Mouse (Mus musculus): Measurements from ENCODE around the gene Macf1. TPM values are rescaled to one million over a fixed set of nuclear protein-coding genes. Genes with fewer than 3 reads are reported as not detected.
A peak's percentile ranks its signal among the peaks of the same experiment; 100 is the strongest.

Gene Macf1
- polyA plus RNA-seq, 1 experiment from 2014 or later: 69.9 TPM

- peak overlapping the region; percentile 74 for H3K9ac ChIP-seq
- H3K27ac ChIP-seq (ENCODE audit: poor library complexity, severe bottlenecking): peak overlapping the region; percentile 99
- H3K4me1 ChIP-seq (replicated peaks): peaks cover 40% of the 10 kb centered on the region
- peak; percentile 65; the same call in 1 of the 2 replicates for ATAC-seq (ENCODE audit: insufficient number of reproducible peaks, low FRiP score)
- WGBS: 0% methylated on average over 7 of the region's 7 CpGs
- H3K9me3 ChIP-seq (replicated peaks): no peaks in the 10 kb centered on the region
- no peaks in the 10 kb centered on the region for H3K36me3 ChIP-seq
- H3K4me2 ChIP-seq: peak overlapping the region; percentile 73
- H3K27me3 ChIP-seq (replicated peaks): no peaks in the 10 kb centered on the region
- peak overlapping the region; percentile 47 for H3K4me3 ChIP-seq
These were observed 112.3 kb downstream of the Macf1 start for GRCm38 (mm10) chr4:123571869-123572268.

- Histone ChIP-seq H3K4me3 (peak overlapping the region; percentile 38), H3K27me3 (replicated peaks) (no peaks in the 10 kb centered on the region), H3K9ac (peak overlapping the region; percentile 65), H3K9me3 (replicated peaks) (no peaks in the 10 kb centered on the region), H3K4me2 (peak overlapping the region; percentile 66), H3K27ac (ENCODE audit: poor library complexity, severe bottlenecking) (peak overlapping the region; percentile 99), H3K4me1 (replicated peaks) (peaks cover 62% of the 10 kb centered on the region), H3K36me3 (no peaks in the 10 kb centered on the region)
- peak; percentile 63 for ATAC-seq (ENCODE audit: insufficient number of reproducible peaks, low FRiP score)
- WGBS: 2% methylated on average over 7 of the region's 7 CpGs
These were observed 118.8 kb downstream of the Macf1 start for GRCm38 (mm10) chr4:123565291-123565861.

GRCm38 (mm10) chr4:123564051-123564791, 119.9 kb downstream of the Macf1 start:
- Histone ChIP-seq H3K4me3 (peak overlapping the region; percentile 38), H3K9me3 (replicated peaks) (no peaks in the 10 kb centered on the region), H3K4me2 (peak overlapping the region; percentile 66), H3K27ac (ENCODE audit: poor library complexity, severe bottlenecking) (peak overlapping the region; percentile 99), H3K27me3 (replicated peaks) (no peaks in the 10 kb centered on the region), H3K36me3 (no peaks in the 10 kb centered on the region), H3K4me1 (replicated peaks) (peaks cover 65% of the 10 kb centered on the region), H3K9ac (peak overlapping the region; percentile 65)
- ATAC-seq (ENCODE audit: insufficient number of reproducible peaks, low FRiP score): 0 out of 2 replicates have a peak, but pooled peaks have one; percentile 51
- WGBS: 29% methylated on average over 6 of the region's 6 CpGs

- WGBS: 40% methylated on average over 3 of the region's 3 CpGs
- H3K27me3 ChIP-seq (replicated peaks): no peaks in the 10 kb centered on the region
- peak overlapping the region; percentile 99 for H3K27ac ChIP-seq (ENCODE audit: poor library complexity, severe bottlenecking)
- H3K9me3 ChIP-seq (replicated peaks): no peaks in the 10 kb centered on the region
- peak overlapping the region; percentile 23; the same call in 1 of the 2 replicates for H3K4me3 ChIP-seq
- no peak overlapping the region for H3K9ac ChIP-seq
- ATAC-seq (ENCODE audit: insufficient number of reproducible peaks, low FRiP score): no peak
- H3K36me3 ChIP-seq: 0 out of 2 replicates have a peak, but pooled peaks cover 6% of the 10 kb centered on the region
- peaks cover 53% of the 10 kb centered on the region for H3K4me1 ChIP-seq (replicated peaks)
- H3K4me2 ChIP-seq: peak overlapping the region; percentile 66
These were observed 121.9 kb downstream of the Macf1 start for GRCm38 (mm10) chr4:123562177-123562815.

- Histone ChIP-seq H3K36me3 (0 out of 2 replicates have a peak, but pooled peaks cover 6% of the 10 kb centered on the region), H3K27me3 (replicated peaks) (no peaks in the 10 kb centered on the region), H3K4me3 (no peak overlapping the region), H3K9me3 (replicated peaks) (no peaks in the 10 kb centered on the region), H3K27ac (ENCODE audit: poor library complexity, severe bottlenecking) (peak overlapping the region; percentile 99; the same call in 1 of the 2 replicates), H3K4me2 (no peak overlapping the region), H3K4me1 (replicated peaks) (peaks cover 53% of the 10 kb centered on the region), H3K9ac (no peak overlapping the region)
- WGBS: 89% methylated on average over 4 of the region's 4 CpGs
- ATAC-seq (ENCODE audit: insufficient number of reproducible peaks, low FRiP score): no peak
These were observed 123.3 kb downstream of the Macf1 start for GRCm38 (mm10) chr4:123560896-123561295.

- Histone ChIP-seq H3K4me1 (replicated peaks) (peaks cover 52% of the 10 kb centered on the region), H3K36me3 (0 out of 2 replicates have a peak, but pooled peaks cover 6% of the 10 kb centered on the region), H3K9me3 (replicated peaks) (no peaks in the 10 kb centered on the region), H3K27ac (ENCODE audit: poor library complexity, severe bottlenecking) (no peak overlapping the region), H3K4me2 (no peak overlapping the region), H3K4me3 (no peak overlapping the region), H3K9ac (no peak overlapping the region), H3K27me3 (replicated peaks) (no peaks in the 10 kb centered on the region)
- no peak for ATAC-seq (ENCODE audit: insufficient number of reproducible peaks, low FRiP score)
- 87% methylated on average over 2 of the region's 2 CpGs for WGBS
These were observed 125.7 kb downstream of the Macf1 start for GRCm38 (mm10) chr4:123558496-123558895.

- H3K9ac ChIP-seq: no peak overlapping the region
- H3K4me1 ChIP-seq (replicated peaks): peaks cover 47% of the 10 kb centered on the region
- no peak overlapping the region for H3K4me2 ChIP-seq
- H3K27ac ChIP-seq (ENCODE audit: poor library complexity, severe bottlenecking): peak overlapping the region; percentile 8; the same call in 1 of the 2 replicates
- no peak overlapping the region for H3K4me3 ChIP-seq
- H3K9me3 ChIP-seq (replicated peaks): no peaks in the 10 kb centered on the region
- no peak for ATAC-seq (ENCODE audit: insufficient number of reproducible peaks, low FRiP score)
- H3K36me3 ChIP-seq: 0 out of 2 replicates have a peak, but pooled peaks cover 6% of the 10 kb centered on the region
- no peaks in the 10 kb centered on the region for H3K27me3 ChIP-seq (replicated peaks)
These were observed 128.9 kb downstream of the Macf1 start for GRCm38 (mm10) chr4:123555251-123555650.

GRCm38 (mm10) chr4:123552689-123553088, 131.5 kb downstream of the Macf1 start:
- WGBS: 8% methylated on average over 3 of the region's 3 CpGs
- Histone ChIP-seq H3K27me3 (replicated peaks) (no peaks in the 10 kb centered on the region), H3K4me1 (replicated peaks) (peaks cover 48% of the 10 kb centered on the region), H3K9ac (no peak overlapping the region), H3K27ac (ENCODE audit: poor library complexity, severe bottlenecking) (peak overlapping the region; percentile 75), H3K9me3 (replicated peaks) (no peaks in the 10 kb centered on the region), H3K36me3 (peaks cover 13% of the 10 kb centered on the region), H3K4me3 (no peak overlapping the region), H3K4me2 (peak overlapping the region; percentile 39)
- peak; percentile 69; the same call in 1 of the 2 replicates for ATAC-seq (ENCODE audit: insufficient number of reproducible peaks, low FRiP score)

- no peak overlapping the region for H3K27ac ChIP-seq (ENCODE audit: poor library complexity, severe bottlenecking)
- H3K36me3 ChIP-seq: peaks cover 28% of the 10 kb centered on the region
- no peaks in the 10 kb centered on the region for H3K9me3 ChIP-seq (replicated peaks)
- ATAC-seq (ENCODE audit: insufficient number of reproducible peaks, low FRiP score): no peak
- no peak overlapping the region for H3K4me2 ChIP-seq
- 65% methylated on average over 3 of the region's 3 CpGs for WGBS
- H3K27me3 ChIP-seq (replicated peaks): no peaks in the 10 kb centered on the region
- peaks cover 21% of the 10 kb centered on the region for H3K4me1 ChIP-seq (replicated peaks)
- no peak overlapping the region for H3K9ac ChIP-seq
- H3K4me3 ChIP-seq: no peak overlapping the region
These were observed 135.8 kb downstream of the Macf1 start for GRCm38 (mm10) chr4:123548317-123548716.

GRCm38 (mm10) chr4:123543691-123544090, 140.5 kb downstream of the Macf1 start:
- H3K27ac ChIP-seq (ENCODE audit: poor library complexity, severe bottlenecking): no peak overlapping the region
- H3K4me2 ChIP-seq: no peak overlapping the region
- H3K4me1 ChIP-seq (replicated peaks): no peaks in the 10 kb centered on the region
- H3K27me3 ChIP-seq (replicated peaks): no peaks in the 10 kb centered on the region
- no peaks in the 10 kb centered on the region for H3K9me3 ChIP-seq (replicated peaks)
- no peak overlapping the region for H3K9ac ChIP-seq
- no peak for ATAC-seq (ENCODE audit: insufficient number of reproducible peaks, low FRiP score)
- peaks cover 38% of the 10 kb centered on the region for H3K36me3 ChIP-seq
- H3K4me3 ChIP-seq: no peak overlapping the region

- Histone ChIP-seq H3K27ac (ENCODE audit: poor library complexity, severe bottlenecking) (no peak overlapping the region), H3K4me2 (no peak overlapping the region), H3K9me3 (replicated peaks) (no peaks in the 10 kb centered on the region), H3K4me3 (no peak overlapping the region), H3K4me1 (replicated peaks) (no peaks in the 10 kb centered on the region), H3K27me3 (replicated peaks) (no peaks in the 10 kb centered on the region), H3K36me3 (peaks cover 28% of the 10 kb centered on the region), H3K9ac (no peak overlapping the region)
- ATAC-seq (ENCODE audit: insufficient number of reproducible peaks, low FRiP score): 0 out of 2 replicates have a peak, but pooled peaks have one; percentile 52
- WGBS: 31% methylated on average over 1 of the region's 1 CpGs
These were observed 148.9 kb downstream of the Macf1 start for GRCm38 (mm10) chr4:123535271-123535670.
